Mouse (Mus musculus) forelimb bud, embryonic 11.5 days (tissue): ENCODE data around the gene Shmt2.

Experiments
- DNase-seq: peaks from one replicate; pipeline ENCODE4 v3.0.0-alpha.2; 2012; ENCODE audit warnings: low read depth, low spot score

Shmt2 gene

DNA sequence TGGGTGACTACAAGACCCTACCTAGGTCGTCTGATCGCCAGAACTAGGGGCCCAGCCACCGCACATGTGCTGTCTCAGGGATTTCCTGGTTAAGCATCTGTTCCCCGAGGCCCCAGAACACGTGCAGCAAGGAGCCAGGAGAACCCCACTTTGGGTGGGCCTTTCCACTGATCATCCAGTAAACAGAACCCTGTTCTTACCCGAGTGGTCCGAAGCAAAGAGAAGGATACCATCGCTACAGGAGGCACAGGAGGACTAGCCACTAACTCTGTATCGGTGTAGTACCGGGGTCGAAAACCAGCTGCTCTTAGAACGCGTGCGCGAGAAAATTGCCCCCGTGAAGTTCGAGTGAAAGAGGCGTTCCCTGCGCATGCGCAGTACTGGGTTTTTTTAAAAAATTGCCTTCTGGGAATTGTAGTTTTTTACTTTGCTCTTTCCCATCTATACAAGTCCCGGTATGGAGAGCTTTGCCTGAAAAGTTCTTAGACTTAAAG lies at the start of gene Shmt2:
Gene Shmt2 (minus strand): TSS at position 357 of the 494 bp plus-strand sequence.
- DNase-seq = peak; percentile 97

GRCm38 (mm10) chr10:127570937-127571641 lies 48.8 kb upstream of the Shmt2 start:
- no peak for DNase-seq

- DNase-seq = no peak
Measured at GRCm38 (mm10) chr10:127570384-127570783, 48.1 kb upstream of the Shmt2 start.

DNA sequence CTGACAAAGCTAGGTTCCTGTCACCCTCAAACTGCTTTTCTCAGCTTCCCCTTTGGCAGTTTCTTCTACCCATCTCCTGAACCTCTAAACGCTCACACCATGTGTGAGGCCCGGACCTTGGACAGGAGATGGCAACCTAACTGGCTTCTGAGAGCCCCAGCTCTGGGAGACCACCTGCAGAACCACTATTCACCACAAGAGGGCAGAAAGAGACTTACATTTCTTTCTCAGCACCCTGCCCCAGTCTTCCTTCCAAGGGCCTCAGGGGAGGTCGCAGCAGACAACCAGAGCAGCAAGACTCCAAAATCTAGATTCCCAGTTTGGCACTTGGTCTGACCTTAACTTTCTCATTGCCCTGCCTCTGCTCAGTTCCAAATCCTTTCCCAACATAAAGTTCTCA lies 47.2 kb upstream of the Shmt2 start:
- peak; percentile 83 for DNase-seq

- DNase-seq = no peak
Measured at GRCm38 (mm10) chr10:127566553-127567326, 44.5 kb upstream of the Shmt2 start.

- no peak for DNase-seq
Measured at GRCm38 (mm10) chr10:127564301-127564700, 42.1 kb upstream of the Shmt2 start.

GRCm38 (mm10) chr10:127563840-127564239 lies 41.6 kb upstream of the Shmt2 start:
- DNase-seq = no peak

GRCm38 (mm10) chr10:127561145-127561544 lies 38.9 kb upstream of the Shmt2 start:
- DNase-seq = no peak

DNA sequence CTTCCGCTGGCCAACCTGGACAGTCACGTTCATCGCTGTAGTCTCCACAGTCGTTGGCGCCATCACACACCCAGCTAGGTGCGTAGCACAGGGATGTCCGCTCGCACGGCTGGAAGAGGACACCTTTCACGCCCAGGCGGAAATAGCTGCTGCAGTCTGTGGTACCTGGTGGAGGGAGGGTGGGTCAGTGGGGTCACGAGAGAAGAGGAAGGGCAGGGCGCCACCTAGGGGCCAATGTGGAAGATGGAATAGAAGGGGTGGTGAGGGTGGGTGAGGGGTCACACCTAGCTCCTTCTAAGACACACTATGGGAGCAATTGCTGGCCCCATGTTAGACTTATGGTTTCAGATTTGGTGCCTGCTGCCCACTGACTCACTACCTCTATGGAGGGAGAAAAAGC lies 35.2 kb upstream of the Shmt2 start:
- no peak for DNase-seq

GRCm38 (mm10) chr10:127555703-127556102 lies 33.5 kb upstream of the Shmt2 start:
- DNase-seq = peak; percentile 35

DNA sequence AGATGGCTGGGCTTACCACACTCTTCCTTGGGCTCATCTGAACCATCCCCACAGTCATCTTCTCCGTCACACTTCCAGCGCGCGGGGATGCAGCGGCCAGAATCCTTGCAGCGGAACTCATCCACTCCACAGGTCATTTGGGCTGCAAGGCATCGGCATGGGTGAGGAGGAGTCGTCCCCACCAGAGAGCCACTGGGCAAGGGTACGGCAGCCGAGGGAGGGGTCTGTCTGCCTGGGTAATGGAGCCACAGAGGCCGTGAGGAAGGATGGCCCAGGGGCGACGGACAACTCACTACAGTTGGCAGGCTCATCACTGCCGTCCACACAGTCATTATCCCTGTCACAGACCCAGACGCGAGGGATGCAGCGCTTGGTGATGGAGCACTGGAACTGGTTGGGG lies 27.6 kb upstream of the Shmt2 start:
- no peak for DNase-seq

DNA sequence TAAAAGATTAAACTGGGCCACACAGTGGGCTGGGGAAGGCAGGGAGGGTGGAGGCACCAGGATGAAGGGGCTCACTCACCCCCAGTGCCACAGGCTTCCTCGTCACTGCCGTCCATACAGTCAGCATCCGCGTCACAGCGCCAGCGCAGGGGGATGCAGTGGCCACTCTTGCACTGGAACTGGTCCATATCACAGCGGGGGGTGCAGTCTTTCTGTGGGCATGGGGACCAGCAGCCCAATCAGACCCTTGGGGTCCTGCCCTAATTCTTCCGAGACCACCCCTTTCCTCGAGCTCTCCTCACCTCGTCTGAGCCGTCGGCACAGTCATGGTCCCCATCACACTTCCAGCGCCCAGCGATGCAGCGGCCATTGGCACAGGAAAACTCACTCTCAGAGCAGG lies 26.0 kb upstream of the Shmt2 start:
- no peak for DNase-seq

GRCm38 (mm10) chr10:127546505-127546904 lies 24.3 kb upstream of the Shmt2 start:
- DNase-seq = no peak

DNA sequence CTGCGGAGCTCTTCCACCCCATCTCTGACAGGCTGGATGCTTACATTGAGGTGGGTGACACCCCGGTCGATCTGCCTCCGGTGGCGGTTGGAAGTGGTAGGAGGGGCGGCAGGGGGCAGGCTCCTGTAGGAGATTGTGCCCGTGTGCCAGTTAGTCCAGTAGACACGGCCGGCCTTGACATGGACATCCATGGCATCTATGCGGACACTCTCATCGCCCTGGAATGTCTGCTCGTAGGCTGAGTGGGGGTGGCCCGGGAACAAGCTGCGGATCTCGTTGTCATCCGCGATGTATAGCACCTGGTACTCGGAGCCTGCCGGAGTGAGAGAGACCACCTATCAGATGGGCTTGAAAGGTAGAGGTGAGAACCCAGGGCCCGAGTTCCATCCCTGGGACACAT lies 22.1 kb upstream of the Shmt2 start:
- no peak for DNase-seq

GRCm38 (mm10) chr10:127543916-127544315 lies 21.7 kb upstream of the Shmt2 start:
- no peak for DNase-seq

GRCm38 (mm10) chr10:127542720-127543119 lies 20.5 kb upstream of the Shmt2 start:
- DNase-seq = no peak

DNA sequence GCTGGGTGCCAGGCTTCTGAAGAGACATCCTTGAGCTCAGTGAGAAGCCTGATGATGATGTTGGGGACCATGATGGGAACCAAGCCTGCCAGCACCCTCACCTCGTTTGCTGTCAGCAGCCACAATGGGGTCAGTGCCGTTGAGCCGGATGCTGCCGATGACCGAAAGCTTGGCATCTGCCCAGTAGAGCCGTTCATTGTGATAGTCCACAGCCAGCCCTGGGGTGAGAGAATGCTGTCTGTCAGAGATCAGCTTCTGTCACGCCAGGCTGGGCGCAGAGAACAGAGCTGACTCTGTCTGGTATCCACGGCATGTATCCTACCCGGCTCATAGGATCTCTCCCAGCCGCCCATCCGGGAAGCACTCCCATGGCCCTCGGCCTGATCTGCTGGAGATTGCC lies 19.8 kb upstream of the Shmt2 start:
- DNase-seq = no peak

DNA sequence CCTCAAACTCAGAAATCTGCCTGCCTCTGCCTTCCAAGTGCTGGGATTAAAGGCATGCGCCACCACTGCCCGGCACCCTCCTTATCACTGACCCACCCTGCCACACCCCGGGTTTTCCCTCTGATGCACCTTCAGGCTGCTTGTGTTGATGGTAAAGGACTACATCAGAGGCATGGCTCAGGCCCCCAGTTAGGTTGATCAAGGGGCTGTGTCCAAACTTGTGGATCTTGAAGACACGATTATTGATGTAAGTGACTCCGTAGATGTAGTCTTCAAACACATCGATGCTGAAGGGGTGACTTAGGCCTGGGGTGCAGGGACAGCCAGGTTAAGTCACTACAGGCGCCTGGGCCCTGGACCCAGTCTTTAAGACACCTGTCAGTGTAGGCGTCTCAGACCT lies 19.3 kb upstream of the Shmt2 start:
- no peak for DNase-seq

DNA sequence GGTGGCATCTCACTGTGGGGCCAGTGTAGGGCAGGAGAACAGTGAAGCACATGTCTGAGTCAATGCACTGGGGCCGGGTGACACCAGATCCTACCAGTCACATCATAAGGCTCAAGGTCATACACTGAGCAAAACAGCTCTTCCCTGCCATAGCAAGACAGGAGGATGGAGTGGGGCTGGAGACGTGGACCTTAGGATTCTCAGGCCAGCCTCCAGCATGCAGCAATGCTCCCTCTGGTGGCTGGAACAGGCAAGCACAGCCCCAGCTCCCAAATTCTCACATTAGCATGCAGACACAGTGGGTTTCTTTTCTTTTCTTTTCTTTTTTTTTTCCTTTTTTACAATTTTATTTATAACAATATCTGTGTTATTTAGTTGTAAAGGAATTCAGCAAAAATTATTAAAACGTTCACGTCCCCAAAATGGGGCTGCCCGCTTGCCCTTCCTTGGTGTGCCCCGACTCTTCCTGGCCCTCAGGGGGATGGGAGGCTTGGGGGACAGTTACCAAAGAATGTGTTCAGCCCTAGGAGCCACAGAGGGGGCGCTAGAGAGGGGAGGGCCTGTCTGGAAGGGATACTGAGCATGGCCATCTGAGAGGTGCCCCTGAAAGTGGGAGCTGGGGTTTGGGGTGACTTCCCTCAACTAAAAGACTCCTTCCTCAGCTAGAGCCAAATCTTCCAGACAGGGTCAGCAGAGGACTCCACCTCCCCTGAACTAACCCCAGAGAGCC lies 15.8 kb upstream of the Shmt2 start:
- peak; percentile 74 for DNase-seq

- DNase-seq = peak; percentile 65
Measured at GRCm38 (mm10) chr10:127536586-127537314, 14.5 kb upstream of the Shmt2 start.

- no peak for DNase-seq
Measured at GRCm38 (mm10) chr10:127534929-127535384, 12.7 kb upstream of the Shmt2 start.
